Mouse (Mus musculus) E14TG2a.4 (cell line): ENCODE data around the gene Xrcc4.

Experiments
- CTCF ChIP-seq: conservative IDR thresholded peaks from 2 replicates; pipeline ENCODE4 v1.5.1; 2014; ENCODE audit warnings: low read length
- NANOG ChIP-seq: IDR thresholded peaks from 2 replicates; pipeline ENCODE4 v1.6.1; 2014; ENCODE audit warnings: borderline replicate concordance, low read length, mixed read lengths

DNA sequence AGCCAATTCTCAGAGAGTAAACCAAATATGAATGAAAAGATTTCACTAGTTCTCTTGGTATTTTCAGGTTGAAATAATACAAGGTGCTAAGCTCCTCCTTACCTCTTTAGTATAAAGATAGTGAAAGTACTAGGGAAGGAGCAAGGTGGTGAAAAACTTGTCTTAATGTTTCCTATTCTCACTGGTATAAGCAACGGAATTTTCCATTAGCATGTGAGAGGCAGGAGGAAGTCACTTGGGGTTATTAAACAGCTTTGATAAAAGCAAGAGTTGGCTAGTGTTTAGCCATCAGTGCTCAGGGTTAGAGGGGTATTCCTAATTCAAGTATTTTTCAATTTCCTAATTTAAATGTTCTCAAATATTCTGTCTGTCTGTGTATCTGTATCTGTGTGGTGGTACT is 322.9 kb downstream of the Xrcc4 start:
- no peak for TF ChIP-seq NANOG
- TF ChIP-seq CTCF: no peak
